ENCODE assay signal across 12 mouse cellular contexts in genomic region chr6:21310159-21310558, GRCm38 (mm10).
"Had no signal": no experiment of that assay in that cellular context is flagged by ENCODE, and none has a peak within 500 bp of the region (broad histone marks: within the 10 kb centered on the region; RNA-seq: fewer than 3 reads in every experiment).

No protein-coding gene starts in this region.

- H3K9ac ChIP-seq: liver, embryonic 13.5 days had no signal

- DNase-seq: kidney, postnatal 10 days; kidney, postnatal 36 days; layer of hippocampus, postnatal 36 days; liver, embryonic 13.5 days; lung, adult 2 months; lung, postnatal 14 days; lung, postnatal 4 days; midbrain, embryonic 14.5 days; thymus, adult 18-20 months; thymus, postnatal 36 days had no signal

- H3K4me2 ChIP-seq: liver, embryonic 13.5 days; midbrain, embryonic 11.5 days had no signal

- H3K36me3 ChIP-seq: liver, embryonic 13.5 days had no signal

- H3K4me3 ChIP-seq: left cerebral cortex, adult 2 months; liver, embryonic 13.5 days had no signal

- H3K27ac ChIP-seq: left cerebral cortex, adult 2 months; liver, embryonic 13.5 days had no signal

- H3K4me1 ChIP-seq: liver, embryonic 13.5 days had no signal

- H3K27me3 ChIP-seq: liver, embryonic 13.5 days had no signal

- H3K9me3 ChIP-seq: liver, embryonic 13.5 days had no signal
